11 mouse cellular contexts compared by ENCODE assay signal in the genomic region with DNA sequence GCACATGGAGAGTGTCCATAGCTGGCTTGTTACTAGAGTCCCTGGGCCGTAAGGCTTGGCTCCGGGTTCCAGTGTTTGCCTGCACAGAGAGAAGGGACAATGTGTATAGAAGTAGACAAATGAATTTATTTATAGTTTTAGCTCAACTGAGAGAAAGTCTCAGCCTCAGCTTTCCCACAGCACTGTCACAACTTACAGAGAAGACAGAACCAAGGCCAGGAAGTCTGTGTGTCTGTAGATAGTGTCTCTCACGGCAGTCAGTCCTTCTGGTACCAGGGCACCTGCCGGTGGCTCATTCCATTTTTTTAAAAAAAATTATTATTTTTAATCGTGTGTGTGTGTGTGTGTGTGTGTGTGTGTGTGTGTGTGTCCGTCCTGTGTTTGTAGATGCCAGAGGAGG. TPM values are rescaled to one million over a fixed set of nuclear protein-coding genes. Genes with fewer than 3 reads are reported as not detected.
DNase-seq lines count a peak whose midpoint lies in the region; ATAC-seq and TF ChIP-seq lines count a peak whose summit lies in the region.
"Had no signal": no experiment of that assay in that cellular context is flagged by ENCODE, and none has a peak within 500 bp of the region (broad histone marks: within the 10 kb centered on the region; RNA-seq: fewer than 3 reads in every experiment).

No protein-coding gene starts in this region.

- no peak for DNase-seq in gastrocnemius, adult 2 months
- DNase-seq in gastrocnemius, postnatal 4 days (ENCODE audit: low spot score in 2 of 2): no peak
- no peak for DNase-seq in kidney, postnatal 0 days (ENCODE audit: low spot score)
- DNase-seq in kidney, postnatal 25 days: no peak
- peak; percentile 28 for DNase-seq in thymus, postnatal 4 days
- DNase-seq in thymus, postnatal 36 days: no peak
- DNase-seq in urinary bladder, postnatal 4 days (ENCODE audit: low spot score in 2 of 2): no peak
- no peak for DNase-seq in left cerebral cortex, postnatal 10 days (ENCODE audit: extremely low spot score in 1 of 2, low spot score in 2 of 2)
- DNase-seq: adrenal gland, adult 8-10 months; cerebellum, adult 11-12 months had no signal

- ATAC-seq in kidney, postnatal 0 days (replicated peaks; ENCODE audit: low FRiP score, low read depth): no peak

- 76% methylated on average over 6 of the region's 6 CpGs for WGBS in kidney, postnatal 0 days

- H3K4me1 ChIP-seq in kidney, postnatal 0 days (replicated peaks; ENCODE audit: insufficient read depth, low read length): 0 out of 2 replicates have a peak, but pooled peaks cover 5% of the 10 kb centered on the region

- no peaks in the 10 kb centered on the region for H3K36me3 ChIP-seq in kidney, postnatal 0 days (ENCODE audit: insufficient read depth, low read length)

- no peaks in the 10 kb centered on the region for H3K9me3 ChIP-seq in kidney, postnatal 0 days (replicated peaks; ENCODE audit: low read length)

- H3K27me3 ChIP-seq in kidney, postnatal 0 days (ENCODE audit: insufficient read depth, low read length): no peaks in the 10 kb centered on the region

- H3K4me2 ChIP-seq in kidney, postnatal 0 days (ENCODE audit: low read length): no peak overlapping the region

- intact Hi-C loops in gastrocnemius, adult 2 months (cut with DNase I): loop anchor here (5.0 kb wide), 1 partner anchor 85 kb away; a partner anchor contains a TSS
- intact Hi-C loops in left cerebral cortex, postnatal 10 days (cut with DNase I): no loop called here

- peak overlapping the region; percentile 93; the same call in 1 of the 2 replicates for H3K27ac ChIP-seq in gastrocnemius, adult 2 months
- H3K27ac ChIP-seq in kidney, postnatal 0 days: 0 out of 2 replicates have a peak overlapping the region, but pooled peaks have one; percentile 81

- no peak for TF ChIP-seq CTCF in gastrocnemius, adult 2 months (IDR thresholded peaks at IDR 0.05)
- no peak for TF ChIP-seq CTCF in kidney, postnatal 0 days (IDR thresholded peaks at IDR 0.05; ENCODE audit: low read depth)

- H3K9ac ChIP-seq in kidney, postnatal 0 days (ENCODE audit: low read depth, low read length): no peak overlapping the region

- H3K4me3 ChIP-seq in gastrocnemius, adult 2 months: peak overlapping the region; percentile 89
- no peak overlapping the region for H3K4me3 ChIP-seq in kidney, postnatal 0 days (replicated peaks; ENCODE audit: low read depth, low read length)

RNA-seq across cellular contexts. Expression of a gene that starts 0.9 kb away (rescaled TPM):
- total RNA-seq in gastrocnemius, adult 2 months (2021): 1 to 10 TPM; 2.4 to 2.6 TPM
- total RNA-seq in gastrocnemius, postnatal 4 days (2021): 1 to 10 TPM; 2.4 to 3.4 TPM
- 6.3 and 7.2 TPM in 2 replicates for polyA plus RNA-seq in kidney, postnatal 0 days (2015; fragmentation: Nextera tagmentation; extraction: Ambion mirVana)
- total RNA-seq in left cerebral cortex, postnatal 10 days (2021): 1 to 10 TPM; 2.4 to 2.5 TPM

RNA-seq across cellular contexts. Expression of a gene that starts 4.3 kb away (rescaled TPM):
- total RNA-seq in gastrocnemius, adult 2 months (2021): under 1 TPM; 0.31 to 0.64 TPM
- under 1 TPM; 0.44 to 0.71 TPM for total RNA-seq in gastrocnemius, postnatal 4 days (2021)
- polyA plus RNA-seq in kidney, postnatal 0 days (2015; fragmentation: Nextera tagmentation; extraction: Ambion mirVana): 0.93 and 1.2 TPM in 2 replicates
- not detected for total RNA-seq in left cerebral cortex, postnatal 10 days (2021)
- total RNA-seq: layer of hippocampus, postnatal 25 days had no signal

RNA-seq across cellular contexts. Expression of a gene that starts 17.2 kb away (rescaled TPM):
- total RNA-seq in gastrocnemius, adult 2 months (2021): 10 to 100 TPM; 14.3 to 16.0 TPM
- 1 to 10 TPM; 7.0 to 7.3 TPM for total RNA-seq in gastrocnemius, postnatal 4 days (2021)
- 4.0 and 4.4 TPM in 2 replicates for polyA plus RNA-seq in kidney, postnatal 0 days (2015; fragmentation: Nextera tagmentation; extraction: Ambion mirVana)
- 10 to 100 TPM; 25.7 to 26.5 TPM for total RNA-seq in left cerebral cortex, postnatal 10 days (2021)

RNA-seq across cellular contexts. Expression of a gene that starts 40.9 kb away (rescaled TPM):
- 100 to 1,000 TPM; 214 to 262 TPM for total RNA-seq in gastrocnemius, adult 2 months (2021)
- 100 to 1,000 TPM; 206 to 218 TPM for total RNA-seq in gastrocnemius, postnatal 4 days (2021)
- polyA plus RNA-seq in kidney, postnatal 0 days (2015; fragmentation: Nextera tagmentation; extraction: Ambion mirVana): 275 and 288 TPM in 2 replicates
- total RNA-seq in left cerebral cortex, postnatal 10 days (2021): 10 to 100 TPM; 70.1 to 78.7 TPM

RNA-seq across cellular contexts. Expression of a gene that starts 41.0 kb away (rescaled TPM):
- 1 to 10 TPM; 6.5 to 9.8 TPM for total RNA-seq in gastrocnemius, adult 2 months (2021)
- 10 to 100 TPM; 66.1 to 68.8 TPM for total RNA-seq in gastrocnemius, postnatal 4 days (2021)
- 43.8 and 48.0 TPM in 2 replicates for polyA plus RNA-seq in kidney, postnatal 0 days (2015; fragmentation: Nextera tagmentation; extraction: Ambion mirVana)
- 10 to 100 TPM; 31.7 to 32.7 TPM for total RNA-seq in left cerebral cortex, postnatal 10 days (2021)
